Mouse (Mus musculus) heart, postnatal 0 days (tissue): Measurements from ENCODE around the gene Ndufv1.

Experiments used
- CTCF ChIP-seq: IDR thresholded peaks from 2 replicates; pipeline ENCODE4 v1.5.1; 2016; ENCODE audit warnings: antibody characterized with exemption, control low read depth, low read depth
- EP300 ChIP-seq: IDR thresholded peaks from 2 replicates; pipeline ENCODE4 v1.6.1; 2016; ENCODE audit warnings: antibody characterized with exemption, low read depth

DNA sequence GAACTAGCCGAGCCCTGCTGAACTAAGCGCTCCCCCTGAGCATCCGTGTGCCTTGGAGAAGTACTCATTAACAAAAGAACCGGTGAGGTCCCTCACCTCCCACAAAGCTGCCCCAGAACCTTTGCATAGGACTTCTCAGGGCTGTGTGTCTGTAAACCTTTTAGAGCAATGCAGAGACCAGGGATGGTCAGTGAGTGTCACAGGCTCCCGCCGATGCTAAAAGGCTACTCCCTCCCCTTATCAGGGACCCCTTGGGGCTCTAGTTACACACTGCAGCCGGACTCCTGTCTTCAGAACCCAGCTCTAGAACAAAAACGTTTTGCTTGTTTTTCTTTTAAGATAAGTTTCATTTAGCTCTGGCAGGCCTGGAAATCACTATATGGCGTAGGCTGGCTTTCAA, 460 bp upstream of the Ndufv1 start:
- TF ChIP-seq EP300 (no peak), CTCF (no peak)
